Mouse (Mus musculus) midbrain, embryonic 14.5 days (tissue): ENCODE results near the gene Mindy2. TPM values are rescaled to one million over a fixed set of nuclear protein-coding genes. Genes with fewer than 3 reads are reported as not detected.
"Not testable (repeated sequence)": the region's sequence is repeated elsewhere in the genome, so short reads cannot be mapped to it uniquely, and the experiment has no call there.

Experiments used
- ATAC-seq: fragments of 200-750 bp; cut with Nextera tagmentation; 2 replicates; pipeline ENCODE4 v1.8.0; 2017; ENCODE audit warnings: moderate number of reproducible peaks, moderate library complexity; ENCODE audit not compliant: low FRiP score, low TSS enrichment
- DNase-seq: peaks from one replicate; pipeline ENCODE4 v3.0.0-alpha.2; 2015
- H3K27ac ChIP-seq: fragments of 300-500 bp; sonication (generic); replicated peaks from 2 replicates; pipeline ENCODE4 v1.5.1; 2014; ENCODE audit warnings: mild to moderate bottlenecking, low read depth, low read length, moderate library complexity
- H3K27me3 ChIP-seq: fragments of 300-500 bp; sonication (generic); 2 replicates; pipeline ENCODE4 v1.6.1; 2014; ENCODE audit warnings: low read length, control low read depth, mixed read lengths; ENCODE audit not compliant: control insufficient read depth, insufficient read depth
- H3K36me3 ChIP-seq: fragments of 300-500 bp; sonication (generic); 2 replicates; pipeline ENCODE4 v1.6.1; 2014; ENCODE audit warnings: low read length, control low read depth; ENCODE audit not compliant: control insufficient read depth, insufficient read depth
- H3K4me1 ChIP-seq: fragments of 300-500 bp; sonication (generic); 2 replicates; pipeline ENCODE4 v1.6.1; 2014; ENCODE audit warnings: mild to moderate bottlenecking, antibody characterized with exemption, low read length, control low read depth; ENCODE audit not compliant: control insufficient read depth, insufficient read depth
- H3K4me2 ChIP-seq: fragments of 300-500 bp; sonication (generic); 2 replicates; pipeline ENCODE4 v1.6.1; 2014; ENCODE audit warnings: mild to moderate bottlenecking, low read length, moderate library complexity
- H3K4me3 ChIP-seq: fragments of 300-500 bp; sonication (generic); replicated peaks from 2 replicates; pipeline ENCODE4 v1.5.1; 2014; ENCODE audit warnings: low read depth, low read length
- H3K9ac ChIP-seq: fragments of 300-500 bp; sonication (generic); replicated peaks from 2 replicates; pipeline ENCODE4 v1.6.1; 2014; ENCODE audit warnings: mild to moderate bottlenecking, low read length, moderate library complexity
- H3K9me3 ChIP-seq: fragments of 300-500 bp; sonication (generic); 2 replicates; pipeline ENCODE4 v1.6.1; 2016; ENCODE audit warnings: low read length, control low read depth, mixed read lengths; ENCODE audit not compliant: control insufficient read depth
- WGBS: fragments of 180-500 bp; shearing (Covaris S2); extraction: QIAGEN DNeasy Blood & Tissue Kit; methylation state at CpG from one replicate; pipeline ENCODE4 v1.1.7; 2014; 5-methylcytosine and 5-hydroxymethylcytosine counted together
- polyA plus RNA-seq: library from polyadenylated mRNA; unstranded; fragments of >200 nt; fragmentation: Nextera tagmentation; extraction: Ambion mirVana; gene quantifications from 2 replicates; pipeline ENCODE4 v1.2.1, GENCODE M21; 2014

The Mindy2 gene
- polyA plus RNA-seq, 1 experiment from 2014 or later, result 23.0 TPM

DNA sequence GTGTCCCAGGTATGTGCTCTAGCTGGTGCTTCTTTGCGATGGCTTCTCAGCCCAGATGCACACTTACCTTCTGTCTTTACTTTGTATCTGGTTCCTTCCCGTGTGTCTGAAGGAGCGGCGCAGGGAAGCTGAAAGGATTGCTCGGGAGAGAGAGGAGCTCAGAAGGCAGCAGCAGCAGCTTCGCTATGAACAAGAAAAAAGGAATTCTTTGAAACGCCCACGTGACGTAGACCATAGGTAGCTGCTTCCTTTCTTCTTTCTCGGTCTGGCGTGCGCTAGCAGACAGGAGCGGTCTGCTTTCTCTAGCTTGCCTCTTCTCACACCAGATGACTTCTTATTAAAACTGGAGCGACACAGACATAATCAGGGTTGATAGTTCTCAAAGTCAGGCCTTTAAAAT is 72.3 kb downstream of the Mindy2 start:
- WGBS, result 86% methylated on average over 14 of the region's 14 CpGs
- H3K36me3 ChIP-seq, result peaks cover 88% of the 10 kb centered on the region
- H3K4me3 ChIP-seq, result no peak overlapping the region
- ATAC-seq (no peak), DNase-seq (no peak)
- H3K9ac ChIP-seq, result no peak overlapping the region
- no peaks in the 10 kb centered on the region for H3K9me3 ChIP-seq
- no peaks in the 10 kb centered on the region for H3K4me1 ChIP-seq
- no peak overlapping the region for H3K4me2 ChIP-seq
- no peak overlapping the region for H3K27ac ChIP-seq
- H3K27me3 ChIP-seq, result no peaks in the 10 kb centered on the region

DNA sequence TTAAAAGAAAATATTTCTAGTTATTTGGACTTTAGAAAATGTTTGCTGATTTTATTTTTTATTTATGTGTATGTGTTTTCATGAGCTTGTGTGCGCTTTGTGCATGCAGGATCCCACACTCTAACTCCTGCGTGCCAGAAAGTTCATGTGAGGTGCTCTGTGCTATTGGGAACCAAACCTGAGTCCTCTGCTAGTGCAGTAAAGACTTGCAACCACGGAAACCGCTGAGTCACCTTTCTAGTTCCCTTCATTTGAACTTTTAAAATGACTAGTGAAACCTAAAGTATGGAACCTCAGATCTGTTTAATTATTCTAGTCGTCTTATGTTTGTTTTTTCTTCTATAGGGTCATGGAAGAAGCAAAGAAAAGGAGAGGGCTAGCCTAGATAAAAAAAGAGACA is 76.0 kb downstream of the Mindy2 start:
- Histone ChIP-seq H3K4me1 (no peaks in the 10 kb centered on the region), H3K27ac (no peak overlapping the region), H3K4me3 (no peak overlapping the region), H3K27me3 (no peaks in the 10 kb centered on the region), H3K9me3 (no peaks in the 10 kb centered on the region), H3K9ac (no peak overlapping the region), H3K4me2 (no peak overlapping the region), H3K36me3 (peaks cover 74% of the 10 kb centered on the region)
- 91% methylated on average over 5 of the region's 5 CpGs for WGBS
- no peak for ATAC-seq
- DNase-seq, result no peak

DNA sequence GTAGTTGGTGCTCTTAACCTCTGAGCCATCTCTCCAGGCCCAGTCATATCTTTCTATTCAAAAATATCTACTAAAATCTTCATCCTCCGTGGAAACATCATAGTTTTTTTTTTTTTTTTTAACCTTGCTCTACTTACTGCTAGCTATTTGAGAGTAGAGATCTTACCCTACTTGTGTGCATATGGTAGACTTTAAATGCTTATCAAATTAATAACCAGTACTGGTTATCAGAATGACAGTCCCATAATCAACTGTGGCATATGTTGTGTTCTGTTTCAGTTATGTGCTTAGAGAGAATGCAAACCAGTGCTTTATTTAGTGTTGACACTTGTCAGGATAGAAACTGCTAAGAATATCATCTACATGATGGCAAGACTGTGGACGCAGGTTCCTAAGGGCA is 78.9 kb downstream of the Mindy2 start:
- DNase-seq (no peak), ATAC-seq (no peak)
- Histone ChIP-seq H3K27me3 (no peaks in the 10 kb centered on the region), H3K36me3 (peaks cover 72% of the 10 kb centered on the region), H3K4me2 (no peak overlapping the region), H3K27ac (no peak overlapping the region), H3K9ac (no peak overlapping the region), H3K9me3 (no peaks in the 10 kb centered on the region), H3K4me1 (no peaks in the 10 kb centered on the region), H3K4me3 (no peak overlapping the region)
- WGBS, result 95% methylated on average over 2 of the region's 2 CpGs

DNA sequence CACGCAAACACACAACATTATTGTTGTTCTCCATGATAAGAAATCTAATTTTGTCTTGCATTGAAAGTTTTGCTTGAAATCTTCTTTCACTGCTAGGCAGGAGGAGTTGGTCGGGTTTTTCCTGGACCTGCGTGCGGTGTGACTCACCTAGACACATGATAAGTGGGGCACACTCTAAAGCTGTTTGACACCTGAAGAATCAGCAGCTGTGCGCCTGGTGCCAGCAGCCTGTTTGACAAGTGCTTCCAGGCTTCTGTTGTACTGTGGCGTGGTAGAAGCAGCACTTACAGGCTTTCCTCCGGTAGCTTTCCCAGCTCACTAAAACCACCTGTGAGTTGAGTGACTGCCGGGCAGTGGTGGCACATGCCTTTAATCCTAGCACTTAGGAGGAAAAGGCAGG is 86.6 kb downstream of the Mindy2 start:
- no peak for DNase-seq
- 93% methylated on average over 8 of the region's 8 CpGs for WGBS

DNA sequence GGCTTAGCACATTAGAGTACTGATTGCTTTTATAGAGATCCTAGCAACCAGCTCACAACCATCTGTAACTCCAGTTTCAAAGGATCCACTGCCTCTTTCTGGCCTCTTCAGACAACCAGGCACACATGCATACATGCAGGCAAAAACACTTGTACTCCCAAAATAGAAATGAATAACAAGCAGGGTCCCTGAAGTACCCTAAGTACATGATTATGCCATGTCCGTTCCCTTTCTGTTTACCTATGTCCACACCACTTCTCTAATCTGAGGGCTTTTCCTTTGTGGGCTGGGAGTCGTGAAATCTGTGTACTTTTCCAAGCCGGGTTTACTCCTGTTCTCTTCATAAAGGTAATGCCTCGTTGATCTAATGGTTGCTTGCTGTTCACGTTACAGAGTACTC is 89.3 kb downstream of the Mindy2 start:
- Histone ChIP-seq H3K4me1 (no peaks in the 10 kb centered on the region), H3K27me3 (no peaks in the 10 kb centered on the region), H3K9ac (no peak overlapping the region), H3K4me3 (no peak overlapping the region), H3K4me2 (no peak overlapping the region), H3K9me3 (no peaks in the 10 kb centered on the region), H3K27ac (no peak overlapping the region), H3K36me3 (peaks cover 10% of the 10 kb centered on the region)
- no peak for DNase-seq
- 90% methylated on average over 5 of the region's 5 CpGs for WGBS
- no peak for ATAC-seq

More for the DNA sequence above, 86.6 kb downstream of the Mindy2 start:
- no peak overlapping the region for H3K27ac ChIP-seq
- no peaks in the 10 kb centered on the region for H3K9me3 ChIP-seq
- H3K9ac ChIP-seq, result no peak overlapping the region
- no peak overlapping the region for H3K4me2 ChIP-seq
- no peaks in the 10 kb centered on the region for H3K4me1 ChIP-seq
- no peak for ATAC-seq
- H3K36me3 ChIP-seq, result peaks cover 23% of the 10 kb centered on the region
- H3K4me3 ChIP-seq, result no peak overlapping the region
- no peaks in the 10 kb centered on the region for H3K27me3 ChIP-seq

DNA sequence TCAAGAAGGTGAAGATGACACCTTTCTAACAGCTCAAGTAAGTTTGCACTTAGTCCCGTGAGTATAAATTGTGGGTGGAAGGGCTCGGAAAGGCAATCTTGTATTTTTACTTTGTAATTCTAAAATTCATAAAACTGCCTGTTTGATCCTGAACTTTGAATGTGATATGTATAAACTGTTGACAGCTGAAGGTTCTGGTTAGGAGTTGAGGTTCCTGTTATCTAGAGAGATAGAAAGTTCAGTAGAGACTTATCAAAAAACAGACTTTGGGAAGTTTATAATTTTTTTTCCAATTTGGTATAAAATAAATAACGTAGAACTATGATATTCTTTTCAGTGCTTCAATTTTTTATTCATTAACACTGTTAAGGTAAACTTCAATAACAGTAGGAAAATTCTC is 94.1 kb downstream of the Mindy2 start:
- peaks cover 17% of the 10 kb centered on the region; the same call in 1 of the 2 replicates for H3K36me3 ChIP-seq
- H3K4me3 ChIP-seq, result no peak overlapping the region
- H3K9me3 ChIP-seq, result no peaks in the 10 kb centered on the region
- no peaks in the 10 kb centered on the region for H3K4me1 ChIP-seq
- 94% methylated on average over 3 of the region's 3 CpGs for WGBS
- no peaks in the 10 kb centered on the region for H3K27me3 ChIP-seq
- H3K27ac ChIP-seq, result no peak overlapping the region
- no peak for ATAC-seq
- no peak overlapping the region for H3K4me2 ChIP-seq
- H3K9ac ChIP-seq, result no peak overlapping the region
- DNase-seq, result no peak

DNA sequence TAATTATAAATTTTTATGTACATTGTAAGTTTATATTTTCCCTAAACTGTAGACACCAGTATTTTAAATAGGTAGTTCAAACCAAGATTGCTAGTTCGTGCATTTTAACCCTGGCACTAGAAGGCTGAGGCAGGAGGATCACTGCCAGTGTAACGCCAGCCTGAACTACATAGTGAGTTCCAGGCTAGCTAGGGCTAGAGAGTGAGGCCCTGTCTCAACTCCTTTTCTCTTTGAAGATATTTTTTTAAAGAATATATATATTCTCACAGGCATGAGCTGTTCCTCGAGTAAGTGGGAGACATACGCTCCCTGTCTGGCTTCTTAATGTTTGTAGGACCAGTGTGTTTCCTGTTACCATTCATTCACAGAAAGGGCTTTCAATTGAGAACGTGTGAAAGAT is 100.2 kb downstream of the Mindy2 start:
- ATAC-seq (no peak), DNase-seq (no peak)
- 93% methylated on average over 5 of the region's 5 CpGs for WGBS
- H3K9me3 ChIP-seq, result no peaks in the 10 kb centered on the region; the same call in 1 of the 2 replicates
- 0 out of 2 replicates have a peak, but pooled peaks cover 3% of the 10 kb centered on the region for H3K36me3 ChIP-seq
- H3K4me3 ChIP-seq, result no peak overlapping the region
- no peaks in the 10 kb centered on the region for H3K4me1 ChIP-seq
- no peak overlapping the region for H3K9ac ChIP-seq
- no peak overlapping the region for H3K27ac ChIP-seq
- no peaks in the 10 kb centered on the region for H3K27me3 ChIP-seq
- no peak overlapping the region for H3K4me2 ChIP-seq

DNA sequence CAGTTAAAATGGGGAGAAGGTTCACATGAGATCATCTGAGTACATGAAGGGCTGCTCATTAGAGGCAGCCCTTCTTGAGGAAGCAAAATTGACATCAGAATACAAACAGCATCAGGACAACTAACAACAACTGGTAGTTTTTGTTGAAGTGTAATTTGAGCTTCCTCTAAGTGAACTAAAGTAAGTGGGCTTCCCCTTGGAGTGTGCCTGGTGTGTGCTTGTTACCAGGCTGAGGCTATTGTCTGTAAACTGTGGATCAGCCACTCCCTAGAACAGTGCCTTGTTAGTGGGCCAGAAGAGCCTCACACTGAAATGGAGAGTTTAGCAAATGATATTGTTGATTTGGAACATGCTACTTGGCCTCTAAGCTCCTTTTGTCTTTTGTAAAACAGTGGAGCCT is 101.5 kb downstream of the Mindy2 start:
- Histone ChIP-seq H3K36me3 (0 out of 2 replicates have a peak, but pooled peaks cover 3% of the 10 kb centered on the region), H3K4me1 (no peaks in the 10 kb centered on the region), H3K4me3 (no peak overlapping the region), H3K4me2 (no peak overlapping the region), H3K9ac (no peak overlapping the region), H3K27ac (no peak overlapping the region), H3K9me3 (no peaks in the 10 kb centered on the region; the same call in 1 of the 2 replicates), H3K27me3 (no peaks in the 10 kb centered on the region)
- ATAC-seq, result no peak
- DNase-seq, result no peak

DNA sequence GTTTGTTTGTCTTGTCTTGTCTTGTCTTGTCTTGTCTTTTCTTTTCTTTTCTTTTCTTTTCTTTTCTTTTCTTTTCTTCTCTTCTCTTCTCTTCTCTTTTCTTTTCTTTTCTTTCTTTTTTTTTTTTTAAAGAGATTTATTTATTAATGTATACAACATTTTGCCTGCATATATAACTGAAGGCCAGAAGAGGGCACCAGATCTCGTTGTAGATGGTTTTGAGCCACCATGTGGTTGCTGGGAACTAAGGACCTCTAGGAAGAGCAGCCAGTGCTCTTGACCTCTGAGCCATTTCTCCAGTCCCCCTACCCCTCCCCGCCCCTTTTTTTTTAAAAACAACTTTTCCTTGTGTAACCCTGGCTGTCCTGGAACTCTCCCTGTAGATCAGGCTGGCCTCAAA is 104.7 kb downstream of the Mindy2 start:
- H3K9me3 ChIP-seq, H3K27me3 ChIP-seq, H3K4me3 ChIP-seq, DNase-seq, H3K9ac ChIP-seq, H3K4me1 ChIP-seq, ATAC-seq, H3K36me3 ChIP-seq, H3K4me2 ChIP-seq, H3K27ac ChIP-seq: not testable (repeated sequence)
- WGBS, result 93% methylated on average over 2 of the region's 2 CpGs
